In the genomic region with DNA sequence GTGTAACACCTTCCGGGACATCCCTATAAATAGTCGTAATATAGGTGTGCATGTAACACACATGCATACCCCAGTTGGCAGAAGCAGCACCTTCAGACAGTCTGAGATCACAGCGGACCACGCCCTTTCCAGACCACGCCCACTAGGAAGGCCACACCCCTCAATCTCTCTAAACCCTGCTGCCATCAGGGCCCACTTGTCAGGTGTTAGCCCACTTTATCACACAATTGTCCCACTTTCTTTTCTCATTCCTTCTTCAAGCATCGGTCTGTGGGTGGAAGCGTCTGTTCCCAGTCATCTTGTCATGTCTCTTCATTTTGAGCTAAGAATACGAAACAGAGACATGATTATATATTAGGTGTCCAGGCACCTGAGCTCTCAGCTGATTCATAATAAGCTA, we compare ENCODE assay signal across 18 mouse cellular contexts. TPM values are rescaled to one million over a fixed set of nuclear protein-coding genes. Genes with fewer than 3 reads are reported as not detected.
DNase-seq lines count a peak whose midpoint lies in the region; ATAC-seq and TF ChIP-seq lines count a peak whose summit lies in the region.
"Had no signal": no experiment of that assay in that cellular context is flagged by ENCODE, and none has a peak within 500 bp of the region (broad histone marks: within the 10 kb centered on the region; RNA-seq: fewer than 3 reads in every experiment).

No protein-coding gene starts in this region.

- TF ChIP-seq CTCF in layer of hippocampus, adult 2 months (conservative IDR thresholded peaks at IDR 0.05): no peak

- no peak overlapping the region for H3K4me3 ChIP-seq in layer of hippocampus, adult 2 months
- no peak overlapping the region for H3K4me3 ChIP-seq in intestine, embryonic 15.5 days (replicated peaks)
- H3K4me3 ChIP-seq: embryonic facial prominence, embryonic 15.5 days; erythroblast, embryonic 14.5 days; forebrain, embryonic 10.5 days; hindbrain, embryonic 10.5 days had no signal

- no peaks in the 10 kb centered on the region for H3K27me3 ChIP-seq in intestine, embryonic 15.5 days (replicated peaks)
- H3K27me3 ChIP-seq: embryonic facial prominence, embryonic 15.5 days had no signal

- DNase-seq in cerebellum, adult 9-10 months: peak; percentile 64
- DNase-seq in cerebellum, adult 8-10 months: no peak
- peak in 1 of 2 experiments; percentile 35 for DNase-seq in layer of hippocampus, adult 2 months (ENCODE audit: low spot score in 2 of 2)
- DNase-seq in layer of hippocampus, adult 9-11 months: no peak
- DNase-seq in ES-CJ7 (ENCODE audit: low read depth, low spot score): peak; percentile 24
- peak; percentile 73 for DNase-seq in brain, adult 2 months (ENCODE audit: low read depth, low spot score)
- DNase-seq: adrenal gland, postnatal 14 days; embryo, embryonic 11 days; gastrocnemius, adult 2 months; gastrocnemius, postnatal 25 days had no signal

- peak overlapping the region; percentile 59; the same call in 1 of the 2 replicates for H3K27ac ChIP-seq in layer of hippocampus, adult 2 months
- no peak overlapping the region for H3K27ac ChIP-seq in intestine, embryonic 15.5 days
- H3K27ac ChIP-seq: hindbrain, embryonic 10.5 days had no signal

- no peaks in the 10 kb centered on the region for H3K9me3 ChIP-seq in intestine, embryonic 15.5 days
- H3K9me3 ChIP-seq: embryonic facial prominence, embryonic 15.5 days; forebrain, embryonic 10.5 days; hindbrain, embryonic 10.5 days had no signal

- no peak overlapping the region for H3K9ac ChIP-seq in intestine, embryonic 15.5 days
- H3K9ac ChIP-seq: embryonic facial prominence, embryonic 15.5 days had no signal

- H3K36me3 ChIP-seq in intestine, embryonic 15.5 days: no peaks in the 10 kb centered on the region
- H3K36me3 ChIP-seq: embryonic facial prominence, embryonic 15.5 days; forebrain, embryonic 10.5 days; G1E; hindbrain, embryonic 10.5 days had no signal

- 76% methylated on average over 8 of the region's 8 CpGs for WGBS in intestine, embryonic 15.5 days

- no peak for ATAC-seq in intestine, embryonic 15.5 days
- ATAC-seq: activated CD4-positive, CD25-positive, alpha-beta regulatory T cell, adult 4 months; forebrain, embryonic 14.5 days had no signal

- H3K4me2 ChIP-seq in intestine, embryonic 15.5 days (replicated peaks): no peak overlapping the region

- H3K4me1 ChIP-seq in intestine, embryonic 15.5 days (replicated peaks): peaks cover 15% of the 10 kb centered on the region

RNA-seq across cellular contexts. Expression of gene Jam3, which starts 35.2 kb away (rescaled TPM):
- 10 to 100 TPM; 36.4 to 42.3 TPM for total RNA-seq in layer of hippocampus, adult 2 months (2021)
- 42.7 and 55.1 TPM in 2 replicates for polyA plus RNA-seq in intestine, embryonic 15.5 days (2015; fragmentation: Nextera tagmentation; extraction: Ambion mirVana)
- total RNA-seq: G1E had no signal
- polyA plus RNA-seq: G1E had no signal

Comparison
In these comparisons a context has a peak if more than half of its experiments do, and no peak if none do; other contexts are left out.
1. DNase-seq: peak in cerebellum, adult 9-10 months (single experiment), ES-CJ7 (single experiment) and brain, adult 2 months (single experiment); none in cerebellum, adult 8-10 months (single experiment) and layer of hippocampus, adult 9-11 months (single experiment).